Mouse (Mus musculus) kidney, postnatal 0 days (tissue): Measurements from ENCODE around the gene Ankrd34a. TPM values are rescaled to one million over a fixed set of nuclear protein-coding genes. Genes with fewer than 3 reads are reported as not detected.

Source experiments
- ATAC-seq: fragments of 200-750 bp; cut with Nextera tagmentation; replicated peaks from 2 replicates; pipeline ENCODE4 v1.8.0; 2017; ENCODE audit warnings: low read depth, moderate number of reproducible peaks, moderate TSS enrichment, moderate library complexity; ENCODE audit not compliant: low FRiP score
- DNase-seq: peaks from one replicate; pipeline ENCODE4 v3.0.0-alpha.2; 2016; ENCODE audit warnings: low spot score
- H3K27ac ChIP-seq: fragments of 300-500 bp; sonication (generic); 2 replicates; pipeline ENCODE4 v1.5.1; 2014; ENCODE audit warnings: mild to moderate bottlenecking
- H3K27me3 ChIP-seq: fragments of 300-500 bp; sonication (generic); 2 replicates; pipeline ENCODE4 v1.6.1; 2014; ENCODE audit warnings: low read length, mixed read lengths; ENCODE audit not compliant: insufficient read depth
- H3K36me3 ChIP-seq: fragments of 300-500 bp; sonication (generic); 2 replicates; pipeline ENCODE4 v1.6.1; 2014; ENCODE audit warnings: low read length, mixed read lengths; ENCODE audit not compliant: insufficient read depth
- H3K4me1 ChIP-seq: fragments of 300-500 bp; sonication (generic); replicated peaks from 2 replicates; pipeline ENCODE4 v1.6.1; 2014; ENCODE audit warnings: antibody characterized with exemption, low read length, mixed read lengths; ENCODE audit not compliant: insufficient read depth
- H3K4me2 ChIP-seq: fragments of 300-500 bp; sonication (generic); 2 replicates; pipeline ENCODE4 v1.6.1; 2014; ENCODE audit warnings: mild to moderate bottlenecking, low read length, moderate library complexity, mixed read lengths
- H3K4me3 ChIP-seq: fragments of 300-500 bp; sonication (generic); replicated peaks from 2 replicates; pipeline ENCODE4 v1.5.1; 2014; ENCODE audit warnings: low read depth, low read length
- H3K9ac ChIP-seq: fragments of 300-500 bp; sonication (generic); 2 replicates; pipeline ENCODE4 v1.6.1; 2014; ENCODE audit warnings: low read depth, low read length
- H3K9me3 ChIP-seq: fragments of 300-500 bp; sonication (generic); replicated peaks from 2 replicates; pipeline ENCODE4 v1.6.1; 2016; ENCODE audit warnings: low read length, inconsistent platforms, mixed read lengths
- CTCF ChIP-seq: IDR thresholded peaks from 2 replicates; pipeline ENCODE4 v1.5.1; 2016; ENCODE audit warnings: antibody characterized with exemption, low read depth, mild to moderate bottlenecking, moderate library complexity
- WGBS: fragments of 180-500 bp; shearing (Covaris S2); extraction: QIAGEN DNeasy Blood & Tissue Kit; methylation state at CpG from one replicate; pipeline ENCODE4 v1.1.7; 2014; 5-methylcytosine and 5-hydroxymethylcytosine counted together
- polyA plus RNA-seq: library from polyadenylated mRNA; unstranded; fragments of >200 nt; fragmentation: Nextera tagmentation; extraction: Ambion mirVana; gene quantifications from 2 replicates; pipeline ENCODE4 v1.2.1, GENCODE M21; 2015

Ankrd34a gene
- polyA plus RNA-seq, 1 experiment from 2014 or later: 1.2 TPM

- peak overlapping the region; percentile 79 for H3K27ac ChIP-seq
- DNase-seq (no peak), ATAC-seq (no peak)
- no peak overlapping the region for H3K4me2 ChIP-seq
- peaks cover 12% of the 10 kb centered on the region; the same call in 1 of the 2 replicates for H3K4me1 ChIP-seq
- TF ChIP-seq CTCF: no peak
- H3K27me3 ChIP-seq: no peaks in the 10 kb centered on the region
- no peaks in the 10 kb centered on the region for H3K9me3 ChIP-seq
- H3K9ac ChIP-seq: no peak overlapping the region
- H3K4me3 ChIP-seq: no peak overlapping the region
- 64% methylated on average over 16 of the region's 16 CpGs for WGBS
- no peaks in the 10 kb centered on the region for H3K36me3 ChIP-seq
Observed at GRCm38 (mm10) chr3:96571896-96572698, 24.3 kb upstream of the Ankrd34a start.

DNA sequence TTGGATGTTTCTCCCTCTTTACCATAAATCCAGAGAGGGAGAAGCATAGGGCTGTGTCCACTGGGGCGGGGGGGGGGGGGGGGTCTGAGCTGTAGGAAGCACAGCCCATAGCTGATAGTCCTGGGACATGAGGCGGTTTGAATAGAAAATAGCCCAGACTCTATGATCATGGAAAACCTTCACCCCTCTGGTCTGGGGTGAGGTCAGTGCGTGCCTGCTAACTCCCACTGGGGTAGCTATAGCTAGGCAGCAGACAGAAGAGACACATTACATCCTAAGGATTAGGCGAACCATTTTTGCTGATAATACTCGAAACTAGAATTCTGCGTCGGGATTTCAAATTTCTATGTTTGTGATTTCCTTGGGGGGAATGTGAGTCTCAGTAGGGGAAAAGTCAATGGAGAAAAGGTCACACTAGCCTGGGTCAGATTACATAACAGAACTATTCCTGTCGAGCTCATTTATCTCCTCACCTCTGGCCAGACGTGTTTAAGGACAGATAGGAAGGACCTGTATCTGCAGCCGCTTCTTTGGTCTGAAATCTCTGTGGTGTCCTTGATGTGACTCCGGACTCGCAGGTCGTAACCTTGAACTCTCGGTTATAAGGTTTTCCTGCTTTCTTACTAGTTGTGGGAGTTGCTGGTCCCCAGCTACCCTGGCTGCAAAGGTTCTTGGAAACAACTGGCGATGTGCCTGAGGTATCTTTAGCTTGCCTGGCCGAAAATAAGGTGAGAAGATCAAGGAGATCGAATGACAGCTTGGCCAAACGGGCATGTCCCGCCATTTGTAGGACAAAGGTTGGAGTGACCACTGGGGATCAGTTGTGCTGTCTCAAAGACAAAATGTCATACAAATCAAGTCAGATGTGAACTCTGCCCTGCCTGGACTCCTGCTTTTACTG, 22.6 kb upstream of the Ankrd34a start:
- Histone ChIP-seq H3K27me3 (no peaks in the 10 kb centered on the region), H3K27ac (no peak overlapping the region), H3K4me2 (no peak overlapping the region), H3K36me3 (no peaks in the 10 kb centered on the region), H3K9me3 (no peaks in the 10 kb centered on the region), H3K4me1 (peaks cover 17% of the 10 kb centered on the region; the same call in 1 of the 2 replicates), H3K4me3 (no peak overlapping the region), H3K9ac (no peak overlapping the region; the same call in 1 of the 2 replicates)
- DNase-seq: no peak
- WGBS: 61% methylated on average over 19 of the region's 19 CpGs
- ATAC-seq: no peak
- no peak for TF ChIP-seq CTCF

- no peak overlapping the region for H3K4me3 ChIP-seq
- H3K9ac ChIP-seq: no peak overlapping the region
- H3K27me3 ChIP-seq: no peaks in the 10 kb centered on the region
- ATAC-seq (0 out of 2 replicates have a peak, but pooled peaks have one; percentile 3), DNase-seq (no peak)
- WGBS: 74% methylated on average over 8 of the region's 8 CpGs
- no peaks in the 10 kb centered on the region for H3K9me3 ChIP-seq
- no peaks in the 10 kb centered on the region for H3K36me3 ChIP-seq
- peaks cover 17% of the 10 kb centered on the region; the same call in 1 of the 2 replicates for H3K4me1 ChIP-seq
- TF ChIP-seq CTCF: no peak
- H3K4me2 ChIP-seq: peak overlapping the region; percentile 19; the same call in 1 of the 2 replicates
- peak overlapping the region; percentile 90 for H3K27ac ChIP-seq
Observed at GRCm38 (mm10) chr3:96575272-96575984, 21.0 kb upstream of the Ankrd34a start.

- H3K9me3 ChIP-seq: no peaks in the 10 kb centered on the region
- peaks cover 17% of the 10 kb centered on the region; the same call in 1 of the 2 replicates for H3K4me1 ChIP-seq
- ATAC-seq: peak; percentile 50
- 0 out of 2 replicates have a peak overlapping the region, but pooled peaks have one; percentile 3 for H3K9ac ChIP-seq
- DNase-seq: peak; percentile 97
- H3K4me2 ChIP-seq: peak overlapping the region; percentile 19
- H3K27ac ChIP-seq: peak overlapping the region; percentile 90
- no peak for TF ChIP-seq CTCF
- 22% methylated on average over 14 of the region's 14 CpGs for WGBS
- no peaks in the 10 kb centered on the region for H3K36me3 ChIP-seq
- H3K27me3 ChIP-seq: no peaks in the 10 kb centered on the region
- no peak overlapping the region for H3K4me3 ChIP-seq
Observed at GRCm38 (mm10) chr3:96576005-96576658, 20.3 kb upstream of the Ankrd34a start.

DNA sequence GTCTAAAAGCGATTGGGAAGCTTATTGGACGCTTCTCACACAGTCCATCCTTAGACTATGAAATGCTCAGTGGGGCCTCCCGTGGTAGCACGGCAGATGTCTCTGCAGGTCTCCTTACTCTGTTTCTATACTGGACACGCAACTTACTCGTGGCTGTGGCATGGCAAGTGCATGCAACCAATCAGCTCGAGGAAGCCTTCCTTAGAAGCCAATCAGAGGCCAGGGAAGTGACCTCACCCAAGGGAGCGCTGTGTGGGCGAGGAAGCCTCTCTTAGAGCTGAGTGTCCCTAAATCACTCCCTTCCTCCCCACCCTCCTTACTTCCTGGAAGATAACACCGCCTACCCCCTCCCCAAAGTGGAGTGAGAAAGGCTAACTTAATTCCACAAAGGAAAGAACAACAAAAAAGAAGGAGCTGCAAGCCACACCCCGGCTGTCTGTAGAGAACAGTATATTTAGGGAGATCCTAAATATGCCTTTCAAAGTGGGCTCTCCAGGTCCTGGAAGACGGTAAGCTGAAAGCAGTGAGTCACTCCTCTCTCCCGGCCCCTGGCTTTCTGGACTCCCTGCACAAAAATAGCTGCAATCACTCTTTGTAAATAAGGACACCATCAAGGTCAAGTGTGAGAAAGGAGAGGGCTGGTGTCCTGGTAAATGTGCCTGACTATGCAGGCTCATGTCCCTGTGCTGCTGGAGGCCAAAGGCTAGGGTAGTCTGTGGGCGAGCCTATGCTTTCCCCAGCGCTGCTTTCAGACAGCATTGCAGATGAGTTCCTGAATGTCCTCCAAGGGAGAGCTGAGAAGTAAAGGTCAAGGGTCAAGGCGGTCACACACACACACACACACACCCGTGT, 19.5 kb upstream of the Ankrd34a start, which contains the start of gene Gm16253:
Gene Gm16253, plus strand, starts transcription at position 295 of the 852 bp plus-strand sequence.
- peak within 1 kb of the TSS; percentile 90 for H3K27ac ChIP-seq
- TF ChIP-seq CTCF: no peak; the same call in 1 of the 2 replicates
- no peaks in the 10 kb centered on the region for H3K27me3 ChIP-seq
- H3K9ac ChIP-seq: 0 out of 2 replicates have a peak within 1 kb of the TSS, but pooled peaks have one; percentile 42
- DNase-seq: peak; percentile 99
- H3K4me1 ChIP-seq: peaks cover 17% of the 10 kb centered on the region; the same call in 1 of the 2 replicates
- peak; percentile 92 for ATAC-seq
- H3K36me3 ChIP-seq: no peaks in the 10 kb centered on the region
- H3K4me2 ChIP-seq: peak within 1 kb of the TSS; percentile 19
- 8% methylated on average over 17 of the region's 17 CpGs for WGBS
- no peaks in the 10 kb centered on the region for H3K9me3 ChIP-seq
- H3K4me3 ChIP-seq: 0 out of 2 replicates have a peak within 1 kb of the TSS, but pooled peaks have one; percentile 0
